Comparison of ENCODE assay signal across 8 mouse cellular contexts in the genomic region with DNA sequence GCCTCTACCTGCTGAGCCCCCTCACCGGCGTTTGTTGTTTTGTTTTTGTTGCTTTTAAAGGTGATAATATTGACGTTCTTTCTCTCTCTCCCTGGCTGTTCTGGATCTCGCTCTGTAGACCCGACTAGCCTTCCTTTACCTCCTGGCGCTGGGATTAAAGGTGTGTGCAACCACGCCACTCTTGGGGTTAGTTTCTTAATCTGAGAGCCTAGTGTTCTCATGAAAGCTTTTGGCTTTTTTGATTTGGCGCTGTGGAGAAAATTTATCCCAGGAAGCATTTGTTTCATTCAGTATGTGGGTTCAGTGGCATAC. TPM values are rescaled to one million over a fixed set of nuclear protein-coding genes. Genes with fewer than 3 reads are reported as not detected.
A peak's percentile ranks its signal among the peaks of the same experiment; 100 is the strongest.
DNase-seq lines count a peak whose midpoint lies in the region; ATAC-seq and TF ChIP-seq lines count a peak whose summit lies in the region.

No protein-coding gene starts in this region.

- peak overlapping the region; percentile 91 for H3K4me3 ChIP-seq in liver, adult 2 months (ENCODE audit: insufficient read depth, low read depth, low read length)
- H3K4me3 ChIP-seq in bone marrow macrophage, adult 2 months (ENCODE audit: insufficient read depth, low read length) = peak overlapping the region; percentile 72
- H3K4me3 ChIP-seq in hindbrain, embryonic 16.5 days (ENCODE audit: low read length) = peak overlapping the region; percentile 88
- H3K4me3 ChIP-seq in neural tube, embryonic 12.5 days = peak overlapping the region; percentile 84

- H3K9me3 ChIP-seq in hindbrain, embryonic 16.5 days (ENCODE audit: control insufficient read depth, low read length) = no peaks in the 10 kb centered on the region
- H3K9me3 ChIP-seq in neural tube, embryonic 12.5 days = no peaks in the 10 kb centered on the region

- H3K27me3 ChIP-seq in liver, adult 2 months (ENCODE audit: control insufficient read depth, insufficient read depth, low read length) = no peaks in the 10 kb centered on the region
- no peaks in the 10 kb centered on the region for H3K27me3 ChIP-seq in hindbrain, embryonic 16.5 days (replicated peaks; ENCODE audit: control insufficient read depth, insufficient read depth, low read length)
- no peaks in the 10 kb centered on the region for H3K27me3 ChIP-seq in neural tube, embryonic 12.5 days (replicated peaks)

- peak overlapping the region; percentile 64; the same call in 1 of the 2 replicates for H3K27ac ChIP-seq in liver, adult 2 months (replicated peaks; ENCODE audit: insufficient read depth, low read depth, low read length)
- peak overlapping the region; percentile 69 for H3K27ac ChIP-seq in bone marrow macrophage, adult 2 months (ENCODE audit: insufficient read depth, low read depth, low read length)
- peak overlapping the region; percentile 84; the same call in 1 of the 2 replicates for H3K27ac ChIP-seq in hindbrain, embryonic 16.5 days (ENCODE audit: low read depth, low read length)
- H3K27ac ChIP-seq in neural tube, embryonic 12.5 days = no peak overlapping the region

- no peak for TF ChIP-seq POLR2A in liver, adult 2 months (IDR thresholded peaks at IDR 0.05; ENCODE audit: extremely low read depth, insufficient read depth, low read length)
- no peak for TF ChIP-seq POLR2A in bone marrow macrophage, adult 2 months (IDR thresholded peaks at IDR 0.05; ENCODE audit: borderline replicate concordance, low read depth, low read length)

- peaks cover 21% of the 10 kb centered on the region for H3K79me2 ChIP-seq in liver, adult 2 months (ENCODE audit: control insufficient read depth, insufficient read depth, low read length)

- H3K4me1 ChIP-seq in liver, adult 2 months (ENCODE audit: control insufficient read depth, insufficient read depth, low read length) = peaks cover 4% of the 10 kb centered on the region; the same call in 1 of the 2 replicates
- peaks cover 13% of the 10 kb centered on the region for H3K4me1 ChIP-seq in bone marrow macrophage, adult 2 months (ENCODE audit: control insufficient read depth, insufficient read depth, low read length)
- peaks cover 9% of the 10 kb centered on the region for H3K4me1 ChIP-seq in hindbrain, embryonic 16.5 days (ENCODE audit: control insufficient read depth, insufficient read depth, low read depth, low read length)
- H3K4me1 ChIP-seq in neural tube, embryonic 12.5 days = peaks cover 14% of the 10 kb centered on the region

- H3K9ac ChIP-seq in liver, adult 2 months (ENCODE audit: low read depth, low read length) = peak overlapping the region; percentile 77
- peak overlapping the region; percentile 78 for H3K9ac ChIP-seq in hindbrain, embryonic 16.5 days (ENCODE audit: low read depth, low read length)
- peak overlapping the region; percentile 67 for H3K9ac ChIP-seq in neural tube, embryonic 12.5 days

- no peak for ATAC-seq in hindbrain, embryonic 16.5 days
- ATAC-seq in neural tube, embryonic 12.5 days (ENCODE audit: low FRiP score, low read depth) = 0 out of 2 replicates have a peak, but pooled peaks have one; percentile 8

- WGBS in liver, adult 2 months = under 1% methylated on average over 8 of the region's 8 CpGs
- 0% methylated on average over 8 of the region's 8 CpGs for WGBS in hindbrain, embryonic 16.5 days
- WGBS in neural tube, embryonic 12.5 days = under 1% methylated on average over 8 of the region's 8 CpGs

- intact Hi-C loops in left cerebral cortex, postnatal 14 days (cut with DNase I) = no loop called here

- H3K36me3 ChIP-seq in liver, adult 2 months (ENCODE audit: control insufficient read depth, insufficient read depth, low read length) = no peaks in the 10 kb centered on the region
- no peaks in the 10 kb centered on the region for H3K36me3 ChIP-seq in hindbrain, embryonic 16.5 days (ENCODE audit: control insufficient read depth, insufficient read depth, low read length)
- H3K36me3 ChIP-seq in neural tube, embryonic 12.5 days = no peaks in the 10 kb centered on the region

- DNase-seq in liver, adult 2 months (ENCODE audit: extremely low read depth, low read depth, low spot score) = peak; percentile 19
- DNase-seq in liver = no peak
- DNase-seq in adrenal gland, postnatal 4 days (ENCODE audit: low spot score in 2 of 2) = no peak
- DNase-seq in left cerebral cortex, postnatal 14 days (ENCODE audit: low spot score in 2 of 2) = no peak
- no peak for DNase-seq in kidney, adult 11 months

- no peak for TF ChIP-seq CTCF in liver, adult 2 months (IDR thresholded peaks at IDR 0.05; ENCODE audit: low read depth, low read length)
- TF ChIP-seq CTCF in bone marrow macrophage, adult 2 months (IDR thresholded peaks at IDR 0.05; ENCODE audit: low read depth, low read length) = 0 out of 2 replicates have a peak, but pooled peaks have one; percentile 9

- H3K4me2 ChIP-seq in hindbrain, embryonic 16.5 days (ENCODE audit: low read length) = peak overlapping the region; percentile 93
- H3K4me2 ChIP-seq in neural tube, embryonic 12.5 days (replicated peaks) = peak overlapping the region; percentile 90

RNA-seq across cellular contexts. Expression of a gene that starts 0.7 kb away (rescaled TPM):
- 16.0 and 18.9 TPM in 2 replicates for total RNA-seq in liver, adult 2 months (2014; rRNA removed)
- 1.7 and 2.4 TPM in 2 replicates for polyA plus RNA-seq in liver, adult 2 months (2012; rRNA removed)
- 51.3 and 51.9 TPM in 2 replicates for polyA plus RNA-seq in bone marrow macrophage, adult 2 months (2012; ENCODE audit: insufficient read depth, insufficient read length, missing spikeins)
- 26.2 and 26.6 TPM in 2 replicates for polyA plus RNA-seq in hindbrain, embryonic 16.5 days (2015; fragmentation: Nextera tagmentation; extraction: Ambion mirVana)
- polyA plus RNA-seq in neural tube, embryonic 12.5 days (2016; fragmentation: Nextera tagmentation; extraction: Ambion mirVana) = 50.9 and 53.9 TPM in 2 replicates
- total RNA-seq in adrenal gland, postnatal 4 days (2021) = 10 to 100 TPM; 34.0 to 39.2 TPM
- 10 to 100 TPM; 11.0 to 14.4 TPM for total RNA-seq in left cerebral cortex, postnatal 14 days (2021)

RNA-seq across cellular contexts. Expression of a gene that starts 45.4 kb away (rescaled TPM):
- total RNA-seq in liver, adult 2 months (2014; rRNA removed) = 9.9 and 11.1 TPM in 2 replicates
- 6.2 and 6.9 TPM in 2 replicates for polyA plus RNA-seq in liver, adult 2 months (2012; rRNA removed)
- polyA plus RNA-seq in bone marrow macrophage, adult 2 months (2012; ENCODE audit: insufficient read depth, insufficient read length, missing spikeins) = 16.1 and 18.9 TPM in 2 replicates
- polyA plus RNA-seq in hindbrain, embryonic 16.5 days (2015; fragmentation: Nextera tagmentation; extraction: Ambion mirVana) = 7.6 and 9.2 TPM in 2 replicates
- 12.7 and 13.7 TPM in 2 replicates for polyA plus RNA-seq in neural tube, embryonic 12.5 days (2016; fragmentation: Nextera tagmentation; extraction: Ambion mirVana)
- 10 to 100 TPM; 63.5 to 65.9 TPM for total RNA-seq in adrenal gland, postnatal 4 days (2021)
- total RNA-seq in left cerebral cortex, postnatal 14 days (2021) = 10 to 100 TPM; 41.9 TPM

RNA-seq across cellular contexts. Expression of a gene that starts 45.5 kb away (rescaled TPM):
- total RNA-seq in liver, adult 2 months (2014; rRNA removed) = 30.2 and 33.1 TPM in 2 replicates
- 21.8 and 23.6 TPM in 2 replicates for polyA plus RNA-seq in liver, adult 2 months (2012; rRNA removed)
- polyA plus RNA-seq in bone marrow macrophage, adult 2 months (2012; ENCODE audit: insufficient read depth, insufficient read length, missing spikeins) = 44.5 and 49.0 TPM in 2 replicates
- polyA plus RNA-seq in hindbrain, embryonic 16.5 days (2015; fragmentation: Nextera tagmentation; extraction: Ambion mirVana) = 189 and 209 TPM in 2 replicates
- polyA plus RNA-seq in neural tube, embryonic 12.5 days (2016; fragmentation: Nextera tagmentation; extraction: Ambion mirVana) = 143 and 153 TPM in 2 replicates
- total RNA-seq in adrenal gland, postnatal 4 days (2021) = 10 to 100 TPM; 84.7 to 89.2 TPM
- 100 to 1,000 TPM; 163 to 166 TPM for total RNA-seq in left cerebral cortex, postnatal 14 days (2021)

RNA-seq across cellular contexts. Expression of a gene that starts 59.2 kb away (rescaled TPM):
- 4.4 and 7.2 TPM in 2 replicates for total RNA-seq in liver, adult 2 months (2014; rRNA removed)
- 2.6 and 3.6 TPM in 2 replicates for polyA plus RNA-seq in liver, adult 2 months (2012; rRNA removed)
- polyA plus RNA-seq in bone marrow macrophage, adult 2 months (2012; ENCODE audit: insufficient read depth, insufficient read length, missing spikeins) = 7.1 and 7.6 TPM in 2 replicates
- polyA plus RNA-seq in hindbrain, embryonic 16.5 days (2015; fragmentation: Nextera tagmentation; extraction: Ambion mirVana) = 30.3 and 30.5 TPM in 2 replicates
- polyA plus RNA-seq in neural tube, embryonic 12.5 days (2016; fragmentation: Nextera tagmentation; extraction: Ambion mirVana) = 40.5 and 43.2 TPM in 2 replicates
- 10 to 100 TPM; 16.2 to 16.3 TPM for total RNA-seq in adrenal gland, postnatal 4 days (2021)
- total RNA-seq in left cerebral cortex, postnatal 14 days (2021) = 1 to 10 TPM; 5.1 to 5.8 TPM
